Mouse (Mus musculus): ENCODE measurements around the gene Ube3b. TPM values are rescaled to one million over a fixed set of nuclear protein-coding genes. Genes with fewer than 3 reads are reported as not detected.

Gene Ube3b
- polyA plus RNA-seq, 1 experiment: 79.2 TPM

DNA sequence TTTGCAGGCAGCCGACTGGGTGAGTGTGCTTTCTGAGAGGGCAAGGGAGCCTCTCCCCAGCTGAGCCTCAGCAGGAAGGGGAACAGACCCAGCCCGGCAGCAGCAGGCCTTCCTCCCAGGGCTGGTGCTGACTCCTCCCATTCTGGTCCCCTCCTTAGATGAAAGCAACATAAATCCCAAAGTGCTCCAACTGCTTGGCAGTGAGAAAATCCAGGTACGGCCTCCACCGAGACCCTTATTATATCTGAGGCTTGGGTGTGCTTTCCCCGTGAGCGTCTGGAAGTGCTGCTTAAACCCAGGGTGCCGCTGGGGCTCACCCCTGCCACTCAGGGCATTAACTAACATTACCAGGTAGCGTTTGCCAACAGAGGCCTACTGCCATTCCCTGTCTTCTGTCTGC, 20.8 kb upstream of the Ube3b start:
- Histone ChIP-seq H3K27ac (ENCODE audit: insufficient read depth, low read length) (no peak overlapping the region), H3K4me3 (ENCODE audit: insufficient read depth, low read length) (no peak overlapping the region), H3K4me1 (ENCODE audit: control insufficient read depth, insufficient read depth, low read length) (0 out of 2 replicates have a peak, but pooled peaks cover 2% of the 10 kb centered on the region)
- TF ChIP-seq CTCF (IDR thresholded peaks at IDR 0.05; ENCODE audit: extremely low read depth, insufficient read depth, low read length) (no peak), POLR2A (IDR thresholded peaks at IDR 0.05; ENCODE audit: extremely low read depth, insufficient read depth, low read length) (no peak)

DNA sequence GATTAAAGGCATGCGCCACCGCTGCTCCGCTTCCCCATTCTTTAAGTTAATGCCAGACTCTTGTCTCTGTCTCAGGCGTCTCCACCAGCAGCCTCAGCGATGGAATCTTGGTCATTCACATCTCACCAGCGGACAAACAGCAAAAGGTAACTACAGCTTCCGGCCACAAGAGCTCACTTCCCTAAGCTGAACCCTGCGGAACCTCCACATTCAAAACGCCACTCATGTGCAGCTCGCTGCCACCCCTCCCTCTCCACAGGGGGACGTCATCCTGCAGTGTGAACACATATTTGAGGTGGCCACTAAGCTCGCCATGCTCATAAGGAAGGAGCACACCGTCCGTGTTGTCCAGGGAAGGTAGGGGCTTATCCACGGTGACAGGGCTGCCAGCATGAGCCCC, 19.4 kb upstream of the Ube3b start:
- no peak overlapping the region for H3K27ac ChIP-seq (ENCODE audit: insufficient read depth, low read length)
- no peak for TF ChIP-seq POLR2A (IDR thresholded peaks at IDR 0.05; ENCODE audit: extremely low read depth, insufficient read depth, low read length)
- no peak for TF ChIP-seq CTCF (IDR thresholded peaks at IDR 0.05; ENCODE audit: extremely low read depth, insufficient read depth, low read length)
- 0 out of 2 replicates have a peak, but pooled peaks cover 2% of the 10 kb centered on the region for H3K4me1 ChIP-seq (ENCODE audit: control insufficient read depth, insufficient read depth, low read length)
- H3K4me3 ChIP-seq (ENCODE audit: insufficient read depth, low read length): no peak overlapping the region

DNA sequence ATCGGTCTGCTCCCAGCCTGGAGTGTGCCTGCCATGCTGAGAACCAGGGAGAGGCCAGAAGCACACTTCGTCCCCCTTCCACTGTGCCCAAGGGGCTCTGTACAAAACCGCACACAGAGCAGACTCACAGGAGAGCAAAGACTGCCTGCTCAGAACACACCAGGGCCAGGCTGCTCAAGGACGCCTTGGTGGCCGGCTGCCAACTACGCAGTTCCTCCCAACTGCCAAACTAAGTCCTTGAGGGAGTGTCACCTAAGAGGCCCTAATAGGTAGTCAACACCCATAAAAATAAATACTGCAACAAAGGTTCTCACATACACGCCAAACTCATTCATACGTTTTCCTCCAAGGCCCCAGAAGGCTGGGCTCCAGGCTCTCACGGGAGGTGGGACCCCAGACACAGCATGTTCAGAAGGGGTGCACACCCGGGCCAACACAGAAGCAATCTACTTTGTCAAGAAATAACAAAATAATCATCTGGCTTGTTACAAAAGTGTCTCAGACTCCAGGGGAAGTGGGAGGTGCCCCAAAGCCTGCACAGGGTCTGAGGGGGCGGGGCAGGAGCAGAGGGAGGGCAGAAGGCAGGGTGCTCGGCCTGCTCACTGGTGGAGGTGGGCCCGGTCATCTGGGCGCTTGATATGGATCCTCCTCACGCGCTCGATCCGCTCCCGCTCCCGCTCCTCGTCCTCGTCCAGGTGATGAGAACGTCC, 15.2 kb upstream of the Ube3b start:
- no peak overlapping the region for H3K27ac ChIP-seq (ENCODE audit: insufficient read depth, low read length)
- no peaks in the 10 kb centered on the region for H3K4me1 ChIP-seq (ENCODE audit: control insufficient read depth, insufficient read depth, low read length)
- H3K4me3 ChIP-seq (ENCODE audit: insufficient read depth, low read length): no peak overlapping the region
- TF ChIP-seq CTCF (IDR thresholded peaks at IDR 0.05; ENCODE audit: extremely low read depth, insufficient read depth, low read length): no peak
- TF ChIP-seq POLR2A (IDR thresholded peaks at IDR 0.05; ENCODE audit: extremely low read depth, insufficient read depth, low read length): no peak

DNA sequence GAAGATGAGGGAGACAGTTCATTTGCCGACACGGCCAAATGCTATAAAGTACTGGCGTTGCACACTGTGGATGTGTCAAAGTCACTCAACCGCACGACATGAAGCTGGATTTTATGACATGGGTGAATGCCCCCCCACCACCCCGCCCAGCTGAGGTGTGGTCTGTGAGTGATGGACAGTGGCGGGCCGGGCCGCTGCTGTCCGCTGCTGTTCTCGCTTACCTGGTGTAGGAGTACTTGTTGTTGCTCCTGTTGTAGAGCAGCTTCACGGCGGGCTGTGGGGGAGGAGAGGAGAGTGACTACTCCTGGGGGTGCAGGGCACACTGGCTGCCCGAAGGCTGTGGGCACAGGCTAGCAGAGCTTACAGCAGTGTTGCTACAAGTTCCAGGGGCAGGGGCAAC, 12.3 kb upstream of the Ube3b start:
- no peak for TF ChIP-seq POLR2A (IDR thresholded peaks at IDR 0.05; ENCODE audit: extremely low read depth, insufficient read depth, low read length)
- TF ChIP-seq CTCF (IDR thresholded peaks at IDR 0.05; ENCODE audit: extremely low read depth, insufficient read depth, low read length): no peak

DNA sequence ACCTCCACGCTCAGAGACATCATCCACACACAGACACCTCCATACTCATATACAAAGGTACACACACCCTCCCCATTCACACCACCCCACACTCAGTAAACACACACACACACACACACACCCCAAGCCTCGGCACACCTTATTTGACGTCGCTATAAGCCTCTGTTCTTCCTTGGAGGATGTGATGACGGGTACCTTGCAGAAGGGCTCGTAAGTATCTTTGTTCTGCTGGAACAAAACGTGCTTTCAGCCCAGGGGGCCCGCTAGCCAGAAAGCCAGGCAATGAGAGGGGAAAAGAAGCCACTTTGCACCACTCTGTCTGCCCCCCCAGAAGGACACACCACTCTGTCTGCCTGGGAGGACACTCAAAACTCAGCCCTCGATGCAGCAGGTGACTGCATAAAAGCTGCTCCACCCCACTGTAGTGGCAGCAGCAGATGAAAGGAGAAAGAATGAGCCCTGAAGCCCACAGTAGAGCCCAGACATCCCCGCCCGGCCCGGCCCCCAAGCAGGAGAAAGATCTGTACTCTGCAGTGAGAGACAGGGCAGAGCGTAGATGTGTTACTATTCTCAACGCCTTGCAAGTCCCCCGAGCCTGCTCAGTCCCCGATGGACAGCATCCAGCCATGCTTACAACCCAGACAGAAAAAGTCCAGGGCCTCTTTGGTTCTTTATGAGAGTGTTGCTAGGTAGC, 11.5 kb upstream of the Ube3b start:
- TF ChIP-seq CTCF (IDR thresholded peaks at IDR 0.05; ENCODE audit: extremely low read depth, insufficient read depth, low read length): no peak
- TF ChIP-seq POLR2A (IDR thresholded peaks at IDR 0.05; ENCODE audit: extremely low read depth, insufficient read depth, low read length): no peak
- no peak overlapping the region for H3K27ac ChIP-seq (ENCODE audit: insufficient read depth, low read length)
- no peak overlapping the region for H3K4me3 ChIP-seq (ENCODE audit: insufficient read depth, low read length)
- H3K4me1 ChIP-seq (ENCODE audit: control insufficient read depth, insufficient read depth, low read length): no peaks in the 10 kb centered on the region; the same call in 1 of the 2 replicates

More for the DNA sequence above, 12.3 kb upstream of the Ube3b start:
- H3K4me3 ChIP-seq (ENCODE audit: insufficient read depth, low read length): no peak overlapping the region
- H3K27ac ChIP-seq (ENCODE audit: insufficient read depth, low read length): no peak overlapping the region
- no peaks in the 10 kb centered on the region; the same call in 1 of the 2 replicates for H3K4me1 ChIP-seq (ENCODE audit: control insufficient read depth, insufficient read depth, low read length)

DNA sequence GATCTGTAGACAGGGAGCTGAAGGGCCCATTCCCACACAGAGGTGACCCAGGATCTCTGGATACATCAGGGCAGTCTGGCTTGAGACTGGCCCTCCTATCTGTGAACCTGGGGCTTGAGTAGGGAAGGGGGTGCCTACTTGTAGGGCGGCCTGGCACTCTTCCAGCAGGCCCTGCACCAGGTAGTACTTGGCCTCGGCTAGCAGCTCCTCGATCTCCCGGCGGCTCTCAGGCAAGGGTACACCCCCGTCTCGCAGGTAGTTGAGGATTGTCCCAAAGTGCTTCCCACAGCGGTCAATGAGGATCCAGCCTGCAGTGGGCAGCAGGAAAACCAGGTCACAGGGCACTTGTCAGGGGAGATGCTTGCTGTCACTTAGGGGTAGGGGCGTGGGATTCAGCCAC, 10.5 kb upstream of the Ube3b start:
- H3K4me3 ChIP-seq (ENCODE audit: insufficient read depth, low read length): no peak overlapping the region
- TF ChIP-seq CTCF (IDR thresholded peaks at IDR 0.05; ENCODE audit: extremely low read depth, insufficient read depth, low read length): no peak
- no peak for TF ChIP-seq POLR2A (IDR thresholded peaks at IDR 0.05; ENCODE audit: extremely low read depth, insufficient read depth, low read length)
- 0 out of 2 replicates have a peak overlapping the region, but pooled peaks have one; percentile 2 for H3K27ac ChIP-seq (ENCODE audit: insufficient read depth, low read length)
- no peaks in the 10 kb centered on the region; the same call in 1 of the 2 replicates for H3K4me1 ChIP-seq (ENCODE audit: control insufficient read depth, insufficient read depth, low read length)

DNA sequence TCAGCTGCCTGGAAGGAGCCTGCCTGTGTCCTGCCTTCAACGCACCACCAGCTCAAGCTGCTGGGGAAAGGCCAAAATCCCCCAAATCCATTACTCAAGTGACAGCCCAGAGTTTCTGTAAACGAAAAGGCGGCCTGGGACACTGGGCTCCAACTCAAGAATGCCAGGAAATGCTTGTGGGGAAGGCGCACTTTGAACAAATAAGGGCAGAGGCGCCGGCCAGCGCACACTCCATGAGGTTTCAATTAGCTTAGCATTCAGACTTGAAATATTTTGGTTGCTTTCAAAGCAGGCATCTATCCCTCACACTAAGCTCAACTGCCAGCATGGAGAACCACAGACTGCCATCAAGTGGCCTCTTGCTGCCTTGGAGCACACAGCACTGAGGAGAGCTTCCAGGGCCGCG, 10.0 kb upstream of the Ube3b start:
- Histone ChIP-seq H3K27ac (ENCODE audit: insufficient read depth, low read length) (0 out of 2 replicates have a peak overlapping the region, but pooled peaks have one; percentile 2), H3K4me3 (ENCODE audit: insufficient read depth, low read length) (no peak overlapping the region), H3K4me1 (ENCODE audit: control insufficient read depth, insufficient read depth, low read length) (no peaks in the 10 kb centered on the region; the same call in 1 of the 2 replicates)
- no peak for TF ChIP-seq CTCF (IDR thresholded peaks at IDR 0.05; ENCODE audit: extremely low read depth, insufficient read depth, low read length)
- TF ChIP-seq POLR2A (IDR thresholded peaks at IDR 0.05; ENCODE audit: extremely low read depth, insufficient read depth, low read length): no peak

DNA sequence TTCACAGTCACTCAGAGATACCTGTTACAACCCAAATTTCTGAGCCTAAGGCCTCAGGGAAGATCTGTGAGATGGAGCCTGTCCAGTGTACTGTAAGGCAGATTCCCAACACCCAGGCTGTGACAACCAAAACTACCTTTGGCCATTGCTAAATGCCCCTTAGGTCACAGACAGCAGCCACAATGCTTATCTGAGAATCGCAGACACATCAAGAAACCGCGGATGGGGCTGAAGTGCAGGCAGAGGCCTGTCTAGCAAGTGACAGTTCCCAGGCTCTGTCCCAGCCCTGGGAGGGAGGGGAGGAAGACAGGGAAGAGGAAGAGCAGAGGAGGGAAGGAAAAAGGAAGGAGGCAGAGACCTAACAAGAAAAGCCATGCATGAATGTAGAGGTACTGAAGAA, 9.1 kb upstream of the Ube3b start:
- TF ChIP-seq POLR2A (IDR thresholded peaks at IDR 0.05; ENCODE audit: extremely low read depth, insufficient read depth, low read length) (no peak), CTCF (IDR thresholded peaks at IDR 0.05; ENCODE audit: extremely low read depth, insufficient read depth, low read length) (no peak)
- H3K27ac ChIP-seq (ENCODE audit: insufficient read depth, low read length): no peak overlapping the region
- no peaks in the 10 kb centered on the region; the same call in 1 of the 2 replicates for H3K4me1 ChIP-seq (ENCODE audit: control insufficient read depth, insufficient read depth, low read length)

DNA sequence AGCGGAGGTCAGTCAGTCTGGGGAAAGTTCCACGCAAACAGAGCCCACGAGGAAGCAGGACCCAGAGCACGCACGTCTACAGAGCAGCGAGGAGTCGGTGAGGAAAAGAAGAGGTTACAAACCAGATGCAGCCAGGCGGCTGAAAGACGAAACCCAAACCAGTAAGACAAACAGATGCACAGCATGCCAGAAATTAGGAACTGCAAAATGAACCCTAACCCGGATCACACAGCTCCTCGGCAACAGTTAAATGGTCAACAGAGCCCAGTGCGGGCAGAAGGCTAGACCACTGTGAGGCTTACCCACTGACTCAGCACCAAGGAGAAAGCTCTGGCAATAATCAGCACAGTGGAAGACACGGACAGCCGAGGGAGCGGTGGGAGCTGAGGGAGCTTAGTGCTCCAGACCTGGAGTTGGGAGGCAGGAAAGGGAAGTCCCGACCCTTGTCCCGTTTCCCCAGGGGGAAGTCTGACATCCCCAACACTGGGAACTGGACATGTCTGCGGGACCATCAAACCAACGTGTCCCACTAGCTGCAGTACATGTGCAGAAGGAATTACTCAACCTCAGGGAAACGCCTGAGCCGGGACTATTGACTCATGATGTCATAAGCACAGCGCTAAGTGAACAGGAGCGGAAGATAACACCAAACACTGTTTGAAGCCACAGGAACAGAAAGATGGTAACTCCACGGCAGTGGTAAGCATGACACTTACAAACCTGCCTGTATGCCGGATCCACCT, 8.5 kb upstream of the Ube3b start:
- peak overlapping the region; percentile 8; the same call in 1 of the 2 replicates for H3K27ac ChIP-seq (ENCODE audit: insufficient read depth, low read length)
- H3K4me3 ChIP-seq (ENCODE audit: insufficient read depth, low read length): no peak overlapping the region
- no peaks in the 10 kb centered on the region; the same call in 1 of the 2 replicates for H3K4me1 ChIP-seq (ENCODE audit: control insufficient read depth, insufficient read depth, low read length)
- no peak for TF ChIP-seq CTCF (IDR thresholded peaks at IDR 0.05; ENCODE audit: extremely low read depth, insufficient read depth, low read length)
- no peak for TF ChIP-seq POLR2A (IDR thresholded peaks at IDR 0.05; ENCODE audit: extremely low read depth, insufficient read depth, low read length)

More for the DNA sequence above, 9.1 kb upstream of the Ube3b start:
- no peak overlapping the region for H3K4me3 ChIP-seq (ENCODE audit: insufficient read depth, low read length)
